Comparison of ENCODE assay signal across 8 mouse cellular contexts in the genomic region with DNA sequence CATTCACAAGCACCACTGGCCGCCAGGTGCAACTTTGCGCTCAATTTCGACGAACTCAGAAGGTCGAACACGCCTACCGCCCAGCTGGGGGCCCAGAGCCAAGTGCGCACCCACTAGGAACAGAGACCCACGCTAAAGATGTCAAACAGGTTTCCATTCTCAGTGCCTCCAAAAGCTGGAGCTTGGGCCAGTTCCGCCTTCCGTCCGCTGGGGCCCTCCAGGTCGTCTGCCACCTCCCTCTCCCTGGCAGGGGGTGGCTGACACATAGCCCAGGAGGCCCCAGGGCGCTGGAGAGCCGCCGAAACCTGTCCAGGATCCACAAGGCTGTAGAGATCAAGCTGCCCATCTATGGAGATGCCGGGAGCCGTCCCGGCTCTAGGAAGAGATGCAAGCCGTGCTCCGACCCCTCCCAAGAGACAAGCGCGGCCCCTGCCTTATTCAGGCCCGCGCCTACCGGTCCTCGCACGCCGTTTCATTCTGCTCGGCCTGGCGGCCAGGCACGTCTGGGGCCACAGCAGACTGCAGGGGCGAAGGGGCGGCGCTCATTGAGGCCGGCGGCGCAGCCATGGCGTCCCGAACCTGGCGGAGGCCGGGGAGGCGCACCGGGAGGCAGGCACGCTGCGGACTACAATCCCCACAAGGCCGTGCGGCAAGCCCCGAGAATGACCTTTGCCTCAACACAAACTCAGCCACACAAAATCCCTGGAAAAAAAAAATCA. TPM values are rescaled to one million over a fixed set of nuclear protein-coding genes. Genes with fewer than 3 reads are reported as not detected.
DNase-seq lines count a peak whose midpoint lies in the region; ATAC-seq lines count a peak whose summit lies in the region.

No protein-coding gene starts in this region.

- peak; percentile 57 for ATAC-seq in embryonic facial prominence, embryonic 12.5 days (ENCODE audit: insufficient number of reproducible peaks, insufficient read depth, low FRiP score, low TSS enrichment)

- peak overlapping the region; percentile 92 for H3K27ac ChIP-seq in embryonic facial prominence, embryonic 12.5 days
- peak overlapping the region; percentile 95 for H3K27ac ChIP-seq in midbrain, embryonic 10.5 days (replicated peaks)

- no peaks in the 10 kb centered on the region for H3K9me3 ChIP-seq in embryonic facial prominence, embryonic 12.5 days
- no peaks in the 10 kb centered on the region for H3K9me3 ChIP-seq in midbrain, embryonic 10.5 days (replicated peaks)

- H3K36me3 ChIP-seq in embryonic facial prominence, embryonic 12.5 days, result peaks cover 31% of the 10 kb centered on the region
- H3K36me3 ChIP-seq in midbrain, embryonic 10.5 days, result peaks cover 36% of the 10 kb centered on the region

- H3K4me3 ChIP-seq in embryonic facial prominence, embryonic 12.5 days, result peak overlapping the region; percentile 65
- H3K4me3 ChIP-seq in midbrain, embryonic 10.5 days, result peak overlapping the region; percentile 85

- WGBS in embryonic facial prominence, embryonic 12.5 days, result under 1% methylated on average over 48 of the region's 49 CpGs
- under 1% methylated on average over 49 of the region's 49 CpGs for WGBS in midbrain, embryonic 10.5 days

- H3K9ac ChIP-seq in embryonic facial prominence, embryonic 12.5 days, result peak overlapping the region; percentile 82

- intact Hi-C loops in left cerebral cortex, postnatal 4 days (cut with DNase I), result loop anchor here (10.0 kb wide), 1 partner anchor 187 kb away; no protein-coding TSS in a partner anchor

- peak; percentile 85 for DNase-seq in 3134 (ENCODE audit: extremely low read depth, insufficient read length, low spot score)
- peak; percentile 88 for DNase-seq in adrenal gland, postnatal 25 days
- DNase-seq in heart, adult 11 months, result peak; percentile 98
- peak; percentile 87 for DNase-seq in kidney, adult 11 months
- DNase-seq in left cerebral cortex, postnatal 4 days, result peak; percentile 81
- peak; percentile 85 for DNase-seq in midbrain, embryonic 10.5 days (ENCODE audit: low spot score)
- peak; percentile 81 for DNase-seq in right cerebral cortex, postnatal 4 days

- H3K4me1 ChIP-seq in embryonic facial prominence, embryonic 12.5 days, result peaks cover 20% of the 10 kb centered on the region
- peaks cover 26% of the 10 kb centered on the region for H3K4me1 ChIP-seq in midbrain, embryonic 10.5 days

- H3K4me2 ChIP-seq in embryonic facial prominence, embryonic 12.5 days (replicated peaks), result peak overlapping the region; percentile 78

- no peaks in the 10 kb centered on the region for H3K27me3 ChIP-seq in embryonic facial prominence, embryonic 12.5 days
- no peaks in the 10 kb centered on the region for H3K27me3 ChIP-seq in midbrain, embryonic 10.5 days (ENCODE audit: low read depth, poor library complexity, severe bottlenecking)

RNA-seq across cellular contexts. Expression of gene Uckl1, which starts 3.1 kb away (rescaled TPM):
- 94.2 and 128 TPM in 2 replicates for total RNA-seq in adrenal gland, postnatal 25 days (2021)
- polyA plus RNA-seq in embryonic facial prominence, embryonic 12.5 days (2016; fragmentation: Nextera tagmentation; extraction: Ambion mirVana), result 39.0 and 45.1 TPM in 2 replicates
- total RNA-seq in left cerebral cortex, postnatal 4 days (2021), result 10 to 100 TPM; 66.1 to 69.2 TPM
- 49.8 and 59.3 TPM in 2 replicates for polyA plus RNA-seq in midbrain, embryonic 10.5 days (2016; fragmentation: Nextera tagmentation; extraction: Ambion mirVana)

RNA-seq across cellular contexts. Expression of gene Prpf6, which starts 10.1 kb away (rescaled TPM):
- total RNA-seq in adrenal gland, postnatal 25 days (2021), result 57.7 and 73.7 TPM in 2 replicates
- polyA plus RNA-seq in embryonic facial prominence, embryonic 12.5 days (2016; fragmentation: Nextera tagmentation; extraction: Ambion mirVana), result 74.4 and 74.8 TPM in 2 replicates
- 10 to 100 TPM; 49.7 to 51.6 TPM for total RNA-seq in left cerebral cortex, postnatal 4 days (2021)
- 82.0 and 85.4 TPM in 2 replicates for polyA plus RNA-seq in midbrain, embryonic 10.5 days (2016; fragmentation: Nextera tagmentation; extraction: Ambion mirVana)

RNA-seq across cellular contexts. Expression of gene Zfp512b, which starts 11.0 kb away (rescaled TPM):
- total RNA-seq in adrenal gland, postnatal 25 days (2021), result 56.6 and 81.6 TPM in 2 replicates
- 95.3 and 101 TPM in 2 replicates for polyA plus RNA-seq in embryonic facial prominence, embryonic 12.5 days (2016; fragmentation: Nextera tagmentation; extraction: Ambion mirVana)
- total RNA-seq in left cerebral cortex, postnatal 4 days (2021), result 100 to 1,000 TPM; 191 to 197 TPM
- 34.6 and 48.0 TPM in 2 replicates for polyA plus RNA-seq in midbrain, embryonic 10.5 days (2016; fragmentation: Nextera tagmentation; extraction: Ambion mirVana)

RNA-seq across cellular contexts. Expression of gene Samd10, which starts 17.5 kb away (rescaled TPM):
- total RNA-seq in adrenal gland, postnatal 25 days (2021), result 19.3 and 26.4 TPM in 2 replicates
- 16.4 and 17.9 TPM in 2 replicates for polyA plus RNA-seq in embryonic facial prominence, embryonic 12.5 days (2016; fragmentation: Nextera tagmentation; extraction: Ambion mirVana)
- 10 to 100 TPM; 43.7 to 48.7 TPM for total RNA-seq in left cerebral cortex, postnatal 4 days (2021)
- polyA plus RNA-seq in midbrain, embryonic 10.5 days (2016; fragmentation: Nextera tagmentation; extraction: Ambion mirVana), result 36.4 and 56.1 TPM in 2 replicates

Comparison
In these comparisons a context has a peak if more than half of its experiments do, and no peak if none do; other contexts are left out.
1. Peak in every context shown above with its lines: DNase-seq, ATAC-seq, H3K4me3 ChIP-seq and H3K27ac ChIP-seq.